Mouse (Mus musculus) testis, adult 2 months (tissue): ENCODE data around the gene Actc1. TPM values are rescaled to one million over a fixed set of nuclear protein-coding genes. Genes with fewer than 3 reads are reported as not detected.

Experiments used
- H3K27ac ChIP-seq: fragments of 200-500 bp; 2 replicates; pipeline ENCODE4 v1.5.1; 2012; ENCODE audit warnings: low read depth, low read length; ENCODE audit not compliant: control insufficient read depth, insufficient read depth
- H3K27me3 ChIP-seq: fragments of 200-500 bp; 2 replicates; pipeline ENCODE4 v1.6.1; 2012; ENCODE audit warnings: mild to moderate bottlenecking, low read length, moderate library complexity; ENCODE audit not compliant: control insufficient read depth, insufficient read depth
- H3K36me3 ChIP-seq: fragments of 200-500 bp; 2 replicates; pipeline ENCODE4 v1.6.1; 2012; ENCODE audit warnings: mild to moderate bottlenecking, low read length; ENCODE audit not compliant: control insufficient read depth, insufficient read depth
- H3K4me1 ChIP-seq: fragments of 200-500 bp; 2 replicates; pipeline ENCODE4 v1.6.1; 2012; ENCODE audit warnings: low read length; ENCODE audit not compliant: control insufficient read depth, insufficient read depth
- H3K4me3 ChIP-seq: fragments of 200-500 bp; 2 replicates; pipeline ENCODE4 v1.5.1; 2012; ENCODE audit warnings: low read depth, mild to moderate bottlenecking, low read length, moderate library complexity, mixed read lengths; ENCODE audit not compliant: control insufficient read depth
- CTCF ChIP-seq: fragments of 200-500 bp; IDR thresholded peaks from 2 replicates; pipeline ENCODE4 v1.5.1; 2012; ENCODE audit warnings: low read depth, mild to moderate bottlenecking, inconsistent platforms, low read length, moderate library complexity; ENCODE audit not compliant: control insufficient read depth, insufficient read depth, insufficient replicate concordance
- POLR2A ChIP-seq: fragments of 200-500 bp; IDR thresholded peaks from 2 replicates; pipeline ENCODE4 v1.6.1; 2012; ENCODE audit warnings: low read depth, mild to moderate bottlenecking, inconsistent platforms, low read length, moderate library complexity; ENCODE audit not compliant: control insufficient read depth
- polyA plus RNA-seq: library from polyadenylated mRNA; depleted of rRNA; stranded (reverse); fragments of >200 nt; gene quantifications from 2 replicates; pipeline ENCODE4 v1.2.3, GENCODE M21; 2012; rRNA removed

Actc1 gene
- polyA plus RNA-seq, 1 experiment, result 0.57 TPM

DNA sequence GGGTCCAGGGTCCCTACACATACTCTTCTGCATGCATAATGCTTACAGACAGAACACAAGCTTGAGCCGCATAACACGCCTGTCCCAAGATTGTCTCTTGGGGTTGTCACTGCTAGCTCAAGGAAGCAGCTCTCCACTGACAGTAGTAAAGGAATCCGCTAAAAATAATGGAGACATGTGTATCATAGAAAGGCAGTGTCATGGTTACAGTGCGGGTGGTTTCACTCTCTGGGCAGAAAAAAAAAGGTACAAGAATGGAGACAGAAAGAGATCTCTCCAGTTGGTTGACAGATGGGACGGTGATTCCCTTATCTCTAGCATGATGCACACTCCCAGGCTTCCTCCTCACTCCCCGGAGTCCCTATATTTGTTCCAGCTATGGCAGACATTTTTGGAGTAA is 38.5 kb downstream of the Actc1 start:
- no peaks in the 10 kb centered on the region for H3K36me3 ChIP-seq
- H3K4me3 ChIP-seq, result no peak overlapping the region
- TF ChIP-seq POLR2A, result no peak
- H3K27me3 ChIP-seq, result peaks cover 3% of the 10 kb centered on the region; the same call in 1 of the 2 replicates
- no peak overlapping the region for H3K27ac ChIP-seq
- peaks cover 8% of the 10 kb centered on the region for H3K4me1 ChIP-seq

DNA sequence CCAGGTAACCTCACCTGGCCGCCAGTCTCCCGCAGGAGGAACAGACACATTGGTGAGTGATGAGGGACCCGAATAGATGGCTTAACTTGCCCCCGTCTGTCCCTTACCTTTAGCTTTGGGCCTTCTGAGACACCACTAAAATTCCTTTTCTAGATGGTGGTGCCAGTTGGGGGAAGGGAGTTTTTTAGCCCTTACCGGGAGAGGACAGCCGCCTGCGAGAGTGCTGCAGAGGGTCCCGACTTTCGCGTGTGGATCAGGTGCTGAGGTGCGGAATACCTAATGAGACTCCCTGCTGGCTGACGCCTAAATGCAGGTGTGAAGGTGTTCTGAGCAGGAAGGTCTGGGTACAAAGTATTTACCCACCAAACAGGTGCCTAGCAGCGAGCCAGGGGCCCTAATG is 39.5 kb downstream of the Actc1 start:
- H3K27ac ChIP-seq, result no peak overlapping the region
- H3K4me1 ChIP-seq, result peaks cover 8% of the 10 kb centered on the region
- H3K27me3 ChIP-seq, result peaks cover 3% of the 10 kb centered on the region; the same call in 1 of the 2 replicates
- TF ChIP-seq CTCF (no peak), POLR2A (no peak)
- no peak overlapping the region; the same call in 1 of the 2 replicates for H3K4me3 ChIP-seq
- H3K36me3 ChIP-seq, result no peaks in the 10 kb centered on the region

DNA sequence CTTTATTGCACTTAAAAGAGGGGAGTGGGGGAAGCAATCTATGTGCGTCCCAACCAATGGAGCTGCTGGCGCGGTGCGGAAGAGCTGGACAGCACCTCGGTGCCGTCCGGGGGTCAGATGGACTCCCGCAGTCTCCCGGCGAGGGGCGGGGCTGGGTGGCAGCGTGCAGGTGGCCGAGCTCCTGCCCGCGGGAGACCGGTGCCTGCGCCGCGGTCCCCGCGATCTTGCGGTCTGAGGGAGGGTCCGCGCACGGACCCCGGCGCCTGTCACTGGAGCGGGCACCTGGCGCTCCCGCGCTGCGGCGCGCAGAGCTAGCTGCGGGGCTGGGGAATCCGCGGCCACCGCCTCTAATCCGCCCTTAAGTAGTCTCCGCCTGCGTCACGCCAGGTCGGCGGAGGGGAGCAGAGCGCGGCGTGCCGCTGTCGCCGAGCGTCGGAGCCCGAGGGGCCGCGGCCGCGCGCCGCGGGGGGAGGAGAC is 40.0 kb downstream of the Actc1 start, which contains the start of gene Gjd2:
TSS of gene Gjd2 (minus strand) at position 325 of the 477 bp plus-strand sequence.
- Histone ChIP-seq H3K27me3 (peaks cover 3% of the 10 kb centered on the region; the same call in 1 of the 2 replicates), H3K4me3 (peak within 1 kb of the TSS; percentile 41), H3K36me3 (no peaks in the 10 kb centered on the region), H3K27ac (no peak within 1 kb of the TSS), H3K4me1 (peaks cover 8% of the 10 kb centered on the region)
- no peak for TF ChIP-seq POLR2A
- no peak for TF ChIP-seq CTCF

DNA sequence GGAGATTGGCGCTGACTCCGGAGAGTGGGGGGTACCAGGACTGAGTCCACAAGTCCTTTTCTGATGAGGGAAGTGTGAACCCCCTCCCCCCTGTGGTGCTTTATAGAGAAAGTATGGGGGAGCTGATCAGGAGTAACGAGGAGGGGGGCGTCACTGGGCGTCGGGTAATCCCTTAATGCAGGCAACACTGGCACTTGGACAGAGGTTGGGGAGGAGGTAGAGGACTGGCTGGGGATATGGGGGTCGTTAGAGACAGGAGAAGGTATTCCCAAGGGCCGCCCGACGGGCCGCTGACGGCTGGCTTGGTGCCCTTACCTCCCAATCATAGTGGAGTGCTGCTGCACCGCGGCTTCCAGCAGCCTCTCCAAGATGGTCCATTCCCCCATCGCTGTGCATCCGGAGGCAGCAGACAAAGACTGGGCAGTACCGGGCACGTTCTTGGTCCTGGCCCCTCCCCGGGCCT is 40.6 kb downstream of the Actc1 start:
- Histone ChIP-seq H3K4me3 (no peak overlapping the region), H3K27ac (no peak overlapping the region), H3K27me3 (peaks cover 3% of the 10 kb centered on the region; the same call in 1 of the 2 replicates), H3K4me1 (peaks cover 8% of the 10 kb centered on the region), H3K36me3 (no peaks in the 10 kb centered on the region)
- TF ChIP-seq POLR2A (no peak), CTCF (no peak)

DNA sequence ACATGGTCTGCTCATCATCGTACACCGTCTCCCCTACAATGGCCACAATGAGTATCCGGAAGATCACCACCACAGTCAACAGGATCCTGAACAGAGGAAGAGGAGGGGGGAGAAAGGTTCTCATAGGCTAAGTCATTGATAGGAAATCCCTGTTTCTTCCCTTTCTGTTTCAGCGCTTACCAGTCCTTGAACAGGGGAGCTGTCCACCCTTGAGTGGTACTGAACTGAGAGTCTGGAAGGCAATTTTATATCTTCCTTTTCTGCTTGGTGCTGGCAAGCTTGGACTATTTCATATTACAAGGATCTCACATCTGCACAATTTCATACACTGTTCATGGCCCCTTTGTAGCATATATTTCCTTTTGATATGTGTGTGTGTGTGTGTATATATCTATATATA is 41.5 kb downstream of the Actc1 start:
- Histone ChIP-seq H3K4me3 (no peak overlapping the region), H3K27me3 (peaks cover 3% of the 10 kb centered on the region; the same call in 1 of the 2 replicates), H3K36me3 (no peaks in the 10 kb centered on the region), H3K4me1 (peaks cover 8% of the 10 kb centered on the region), H3K27ac (no peak overlapping the region)
- TF ChIP-seq POLR2A (no peak), CTCF (no peak)

DNA sequence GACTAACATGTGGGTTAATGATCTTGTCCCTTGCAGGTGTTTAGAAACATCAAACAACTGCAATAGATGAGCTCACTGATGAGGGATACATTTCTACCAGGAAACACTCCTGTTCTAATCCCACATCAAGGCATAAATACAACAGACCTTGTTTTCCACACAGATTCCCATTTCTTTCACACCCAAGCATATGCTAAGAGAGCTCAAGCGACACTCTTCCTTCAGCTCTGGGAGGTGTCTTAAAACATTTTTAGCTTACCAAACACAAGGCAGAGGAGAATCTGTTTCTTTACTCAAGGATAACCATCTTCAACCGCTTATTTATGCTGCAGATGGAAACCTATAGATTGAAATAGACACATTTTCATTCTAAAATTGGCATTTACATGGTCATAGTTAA is 45.0 kb downstream of the Actc1 start:
- Histone ChIP-seq H3K4me1 (peaks cover 2% of the 10 kb centered on the region), H3K27me3 (peaks cover 3% of the 10 kb centered on the region; the same call in 1 of the 2 replicates), H3K4me3 (no peak overlapping the region), H3K36me3 (no peaks in the 10 kb centered on the region), H3K27ac (no peak overlapping the region)
- TF ChIP-seq CTCF (no peak), POLR2A (no peak)

DNA sequence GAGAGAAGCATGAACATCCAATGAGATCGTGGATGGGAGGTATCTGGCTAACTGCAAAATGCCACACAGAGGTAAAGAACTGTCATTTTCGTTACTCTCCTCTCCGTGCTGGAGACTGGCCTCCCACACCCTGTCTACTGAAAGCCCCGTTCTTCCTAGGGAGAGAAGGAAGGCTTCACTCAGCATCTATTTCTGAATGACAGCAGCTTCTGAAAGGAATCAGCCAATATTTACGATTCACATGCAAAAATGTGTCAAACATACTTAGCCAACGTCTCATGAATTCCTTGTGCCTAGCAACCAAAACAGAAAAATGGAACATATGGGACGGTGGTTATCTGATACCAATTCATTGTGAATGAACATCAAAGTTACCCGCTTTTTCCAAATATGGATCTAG is 55.9 kb downstream of the Actc1 start:
- Histone ChIP-seq H3K4me1 (no peaks in the 10 kb centered on the region), H3K27ac (no peak overlapping the region), H3K27me3 (no peaks in the 10 kb centered on the region), H3K36me3 (no peaks in the 10 kb centered on the region), H3K4me3 (no peak overlapping the region)
- TF ChIP-seq CTCF (no peak), POLR2A (no peak)

Other genes starting within 250 kb of the Actc1 start
- gene Scg5, start 224.4 kb downstream of the Actc1 start, polyA plus RNA-seq, result 0.94 and 1.0 TPM in 2 replicates
- 2.6 TPM in 2 replicates for gene Arhgap11a, start 204.9 kb downstream of the Actc1 start, polyA plus RNA-seq
- 0.02 and 0.05 TPM in 2 replicates for gene Gjd2, start 39.9 kb downstream of the Actc1 start, polyA plus RNA-seq
- gene Aqr, start 133.5 kb upstream of the Actc1 start, polyA plus RNA-seq, result 13.3 and 14.5 TPM in 2 replicates
- 1.3 and 2.1 TPM in 2 replicates for gene Zfp770, start 147.9 kb upstream of the Actc1 start, polyA plus RNA-seq